Mouse (Mus musculus) forebrain, embryonic 16.5 days (tissue): Measurements from ENCODE around the gene Sec31a. TPM values are rescaled to one million over a fixed set of nuclear protein-coding genes. Genes with fewer than 3 reads are reported as not detected.

Experiments used
- ATAC-seq: fragments of 200-750 bp; cut with Nextera tagmentation; 2 replicates; pipeline ENCODE4 v1.8.0; 2017; ENCODE audit warnings: mild to moderate bottlenecking, moderate library complexity
- H3K27ac ChIP-seq: fragments of 300-500 bp; sonication (generic); 2 replicates; pipeline ENCODE4 v1.5.1; 2014; ENCODE audit warnings: low read length, control low read depth
- H3K27me3 ChIP-seq: fragments of 300-500 bp; sonication (generic); replicated peaks from 2 replicates; pipeline ENCODE4 v1.6.1; 2014; ENCODE audit warnings: low read length; ENCODE audit not compliant: control insufficient read depth, insufficient read depth
- H3K36me3 ChIP-seq: fragments of 300-500 bp; sonication (generic); 2 replicates; pipeline ENCODE4 v1.6.1; 2014; ENCODE audit not compliant: control insufficient read depth, insufficient read depth
- H3K4me1 ChIP-seq: fragments of 300-500 bp; sonication (generic); replicated peaks from 2 replicates; pipeline ENCODE4 v1.6.1; 2014; ENCODE audit warnings: low read length; ENCODE audit not compliant: control insufficient read depth, insufficient read depth
- H3K4me2 ChIP-seq: fragments of 300-500 bp; sonication (generic); 2 replicates; pipeline ENCODE4 v1.6.1; 2014; ENCODE audit warnings: mild to moderate bottlenecking, low read length, control low read depth
- H3K4me3 ChIP-seq: fragments of 300-500 bp; sonication (generic); replicated peaks from 2 replicates; pipeline ENCODE4 v1.5.1; 2014; ENCODE audit warnings: mild to moderate bottlenecking, low read length, control low read depth
- H3K9ac ChIP-seq: fragments of 300-500 bp; sonication (generic); replicated peaks from 2 replicates; pipeline ENCODE4 v1.6.1; 2014; ENCODE audit warnings: low read depth, low read length, control low read depth
- H3K9me3 ChIP-seq: fragments of 300-500 bp; sonication (generic); 2 replicates; pipeline ENCODE4 v1.6.1; 2016; ENCODE audit warnings: low read length; ENCODE audit not compliant: control insufficient read depth
- WGBS: fragments of 180-500 bp; shearing (Covaris S2); extraction: QIAGEN DNeasy Blood & Tissue Kit; methylation state at CpG from one replicate; pipeline ENCODE4 v1.1.7; 2014; 5-methylcytosine and 5-hydroxymethylcytosine counted together
- polyA plus RNA-seq: library from polyadenylated mRNA; unstranded; fragments of >200 nt; fragmentation: Nextera tagmentation; extraction: Ambion mirVana; gene quantifications from 2 replicates; pipeline ENCODE4 v1.2.1, GENCODE M21; 2015

The Sec31a gene
- polyA plus RNA-seq, 1 experiment from 2014 or later: 91.0 TPM

DNA sequence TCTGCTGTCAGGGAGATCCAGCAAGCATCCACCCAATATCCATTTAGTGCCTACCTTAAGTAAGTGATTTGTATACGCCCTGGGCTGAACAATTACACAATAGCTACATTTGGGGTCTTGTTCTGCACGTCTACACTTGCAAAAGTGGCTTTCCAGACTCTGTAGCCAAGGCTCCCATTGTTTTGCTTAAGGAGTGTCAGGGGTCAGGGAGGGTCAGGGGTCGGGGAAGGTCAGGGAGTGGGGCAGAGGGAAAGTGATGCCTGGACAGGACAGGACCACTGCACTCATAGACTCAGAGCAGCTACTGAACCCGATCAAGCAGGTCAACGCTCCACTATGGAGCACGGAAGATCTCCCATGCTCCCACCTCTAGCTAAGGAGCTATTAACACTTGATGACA is 72.9 kb downstream of the Sec31a start:
- Histone ChIP-seq H3K4me2 (no peak overlapping the region), H3K9me3 (no peaks in the 10 kb centered on the region), H3K4me3 (no peak overlapping the region), H3K36me3 (no peaks in the 10 kb centered on the region), H3K27ac (no peak overlapping the region), H3K27me3 (no peaks in the 10 kb centered on the region), H3K4me1 (no peaks in the 10 kb centered on the region; the same call in 1 of the 2 replicates), H3K9ac (no peak overlapping the region)
- ATAC-seq: no peak
- WGBS: 49% methylated on average over 6 of the region's 6 CpGs

DNA sequence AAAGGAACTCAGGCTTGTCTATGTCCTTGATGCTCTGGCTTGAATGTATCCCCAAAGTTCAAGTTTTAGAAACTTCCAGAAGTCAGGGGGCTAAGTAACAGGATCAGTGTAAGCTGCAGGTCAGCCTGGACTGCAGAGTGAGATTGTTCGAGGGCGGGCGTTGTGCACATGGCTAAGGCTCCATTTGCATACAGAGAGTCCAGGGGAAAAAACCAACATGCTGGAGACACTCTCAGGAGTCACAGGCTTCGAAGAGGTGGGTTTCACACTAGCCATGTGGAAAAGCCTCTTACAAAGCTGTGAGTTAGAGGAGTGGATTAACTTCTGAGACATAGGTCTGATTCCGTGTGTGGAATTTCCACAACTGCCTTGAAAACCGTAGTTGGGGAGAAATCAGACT is 73.6 kb downstream of the Sec31a start:
- ATAC-seq: no peak
- no peak overlapping the region for H3K27ac ChIP-seq
- no peaks in the 10 kb centered on the region for H3K4me1 ChIP-seq
- no peaks in the 10 kb centered on the region for H3K27me3 ChIP-seq
- WGBS: 91% methylated on average over 6 of the region's 6 CpGs
- no peaks in the 10 kb centered on the region for H3K36me3 ChIP-seq
- H3K4me2 ChIP-seq: no peak overlapping the region
- no peaks in the 10 kb centered on the region for H3K9me3 ChIP-seq
- no peak overlapping the region for H3K4me3 ChIP-seq
- no peak overlapping the region for H3K9ac ChIP-seq

DNA sequence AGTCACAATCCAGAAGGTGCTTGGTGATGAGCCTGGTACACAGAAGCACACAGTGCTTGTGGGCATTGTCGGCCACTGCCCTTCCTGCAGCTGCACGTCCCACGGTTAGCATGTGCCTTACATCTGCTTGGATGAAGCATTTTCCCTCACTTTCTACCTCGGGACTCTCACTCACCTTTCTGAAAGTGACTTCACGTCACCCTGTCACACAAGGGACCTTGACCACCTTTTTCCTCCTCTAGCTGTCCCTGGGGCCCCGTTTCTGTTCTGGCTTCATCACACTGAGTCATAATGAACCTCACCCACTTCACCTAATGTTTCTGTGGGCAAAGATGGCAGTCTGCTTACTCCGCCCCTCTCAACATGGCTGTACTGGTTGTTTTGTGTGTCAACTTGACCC is 75.0 kb downstream of the Sec31a start:
- H3K9ac ChIP-seq: no peak overlapping the region
- H3K9me3 ChIP-seq: no peaks in the 10 kb centered on the region
- no peak overlapping the region for H3K4me3 ChIP-seq
- no peak overlapping the region for H3K4me2 ChIP-seq
- H3K36me3 ChIP-seq: no peaks in the 10 kb centered on the region
- no peaks in the 10 kb centered on the region for H3K4me1 ChIP-seq
- H3K27me3 ChIP-seq: no peaks in the 10 kb centered on the region
- 92% methylated on average over 7 of the region's 7 CpGs for WGBS
- no peak overlapping the region for H3K27ac ChIP-seq
- ATAC-seq: no peak

DNA sequence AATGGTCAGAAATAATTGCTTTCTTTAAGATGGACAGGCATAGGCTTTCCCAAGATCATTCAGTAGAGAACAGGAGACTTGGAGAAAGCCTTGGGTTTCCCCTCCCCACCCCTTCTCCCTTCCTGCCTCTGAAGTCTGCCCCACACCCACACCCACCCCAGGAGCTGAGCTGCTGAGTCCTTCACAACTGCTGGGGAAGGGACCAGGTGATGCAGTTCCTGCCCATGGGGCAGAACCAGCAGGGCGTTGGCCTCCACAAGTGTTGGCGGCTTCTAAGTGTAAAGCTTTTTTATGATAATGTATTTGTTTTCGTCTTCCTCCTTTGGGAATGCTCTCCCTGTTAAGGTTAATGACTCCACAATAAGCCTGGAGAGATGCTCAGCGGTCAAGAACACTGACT is 78.2 kb downstream of the Sec31a start:
- WGBS: 91% methylated on average over 4 of the region's 4 CpGs
- no peak overlapping the region for H3K9ac ChIP-seq
- no peaks in the 10 kb centered on the region for H3K27me3 ChIP-seq
- H3K4me3 ChIP-seq: no peak overlapping the region
- no peak overlapping the region for H3K27ac ChIP-seq
- no peaks in the 10 kb centered on the region for H3K4me1 ChIP-seq
- H3K4me2 ChIP-seq: no peak overlapping the region
- no peaks in the 10 kb centered on the region for H3K9me3 ChIP-seq
- no peak for ATAC-seq
- H3K36me3 ChIP-seq: no peaks in the 10 kb centered on the region

DNA sequence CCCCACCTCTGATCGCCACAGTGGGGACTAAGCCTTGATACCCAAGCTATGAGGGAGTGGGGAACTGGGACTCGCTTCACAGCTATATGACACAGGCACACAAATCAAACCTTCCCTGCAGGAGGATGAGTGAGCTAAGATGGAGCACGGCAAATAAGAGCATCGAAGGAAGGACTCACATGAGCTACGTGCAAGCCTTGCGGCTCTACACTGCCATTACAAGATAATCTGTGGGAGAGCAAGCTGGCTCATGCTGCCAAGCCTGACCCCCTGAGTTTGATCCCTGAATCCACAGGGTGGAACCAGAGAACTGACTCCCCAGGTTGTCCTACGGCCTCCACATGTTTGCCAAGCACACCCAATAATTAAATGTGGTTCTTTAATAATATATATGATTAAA is 79.2 kb downstream of the Sec31a start:
- Histone ChIP-seq H3K36me3 (no peaks in the 10 kb centered on the region), H3K4me3 (no peak overlapping the region), H3K27me3 (no peaks in the 10 kb centered on the region), H3K4me1 (no peaks in the 10 kb centered on the region), H3K4me2 (no peak overlapping the region), H3K9me3 (no peaks in the 10 kb centered on the region), H3K9ac (no peak overlapping the region), H3K27ac (no peak overlapping the region)
- whole genome bisulfite sequencing: 87% methylated on average over 7 of the region's 7 CpGs
- ATAC-seq: no peak

DNA sequence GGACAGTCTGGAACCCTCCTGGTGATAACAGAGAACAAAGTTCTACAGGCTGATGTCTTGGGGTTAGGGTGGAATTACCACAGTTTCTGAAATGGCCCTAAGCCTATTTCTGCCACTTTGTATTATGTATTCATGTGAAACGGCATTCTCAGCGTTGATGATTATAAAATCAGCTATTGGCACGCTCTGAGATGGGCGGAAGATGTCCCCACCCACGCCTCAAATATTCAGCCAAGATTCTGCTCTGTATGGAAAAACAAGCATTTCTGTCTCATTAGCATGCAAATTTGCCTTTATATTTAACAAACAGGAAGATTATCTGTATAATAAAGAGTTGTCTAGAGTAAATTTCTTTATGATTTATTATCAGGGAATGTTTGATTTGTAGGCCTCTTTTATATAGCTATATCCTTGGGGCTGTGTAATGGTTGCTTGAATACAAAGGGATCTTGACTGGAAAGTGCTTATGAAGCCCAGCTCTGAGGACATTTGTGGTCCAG is 80.4 kb downstream of the Sec31a start:
- no peaks in the 10 kb centered on the region for H3K4me1 ChIP-seq

DNA sequence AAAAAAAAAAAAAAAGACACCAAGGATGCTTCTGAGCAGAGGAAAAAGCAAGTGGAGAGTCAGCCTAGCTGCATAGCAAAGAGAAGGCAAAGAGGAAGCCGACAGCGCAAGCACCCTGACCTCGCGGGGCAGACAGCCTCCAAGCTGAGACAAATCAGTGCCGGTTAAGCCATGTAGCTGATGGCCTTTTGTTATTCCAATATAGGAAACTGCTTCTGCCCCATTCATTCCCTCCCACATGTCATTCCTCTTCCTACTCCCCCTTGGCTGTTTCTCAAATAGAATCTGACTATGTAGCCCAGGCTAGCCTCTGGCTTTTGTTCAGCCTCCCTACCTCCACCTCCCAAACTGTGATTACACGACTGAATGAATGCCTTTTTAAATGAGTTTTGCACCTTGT is 81.3 kb downstream of the Sec31a start:
- WGBS: 52% methylated on average over 6 of the region's 6 CpGs
- no peak for ATAC-seq
- Histone ChIP-seq H3K4me2 (no peak overlapping the region), H3K4me3 (no peak overlapping the region), H3K9ac (no peak overlapping the region), H3K4me1 (no peaks in the 10 kb centered on the region), H3K27ac (no peak overlapping the region), H3K36me3 (no peaks in the 10 kb centered on the region), H3K9me3 (no peaks in the 10 kb centered on the region), H3K27me3 (no peaks in the 10 kb centered on the region)

More for the DNA sequence above, 80.4 kb downstream of the Sec31a start:
- Histone ChIP-seq H3K4me3 (no peak overlapping the region), H3K27ac (no peak overlapping the region), H3K36me3 (no peaks in the 10 kb centered on the region), H3K4me2 (no peak overlapping the region), H3K9ac (no peak overlapping the region), H3K27me3 (no peaks in the 10 kb centered on the region), H3K9me3 (no peaks in the 10 kb centered on the region)
- ATAC-seq: no peak
- WGBS: 54% methylated on average over 5 of the region's 5 CpGs

DNA sequence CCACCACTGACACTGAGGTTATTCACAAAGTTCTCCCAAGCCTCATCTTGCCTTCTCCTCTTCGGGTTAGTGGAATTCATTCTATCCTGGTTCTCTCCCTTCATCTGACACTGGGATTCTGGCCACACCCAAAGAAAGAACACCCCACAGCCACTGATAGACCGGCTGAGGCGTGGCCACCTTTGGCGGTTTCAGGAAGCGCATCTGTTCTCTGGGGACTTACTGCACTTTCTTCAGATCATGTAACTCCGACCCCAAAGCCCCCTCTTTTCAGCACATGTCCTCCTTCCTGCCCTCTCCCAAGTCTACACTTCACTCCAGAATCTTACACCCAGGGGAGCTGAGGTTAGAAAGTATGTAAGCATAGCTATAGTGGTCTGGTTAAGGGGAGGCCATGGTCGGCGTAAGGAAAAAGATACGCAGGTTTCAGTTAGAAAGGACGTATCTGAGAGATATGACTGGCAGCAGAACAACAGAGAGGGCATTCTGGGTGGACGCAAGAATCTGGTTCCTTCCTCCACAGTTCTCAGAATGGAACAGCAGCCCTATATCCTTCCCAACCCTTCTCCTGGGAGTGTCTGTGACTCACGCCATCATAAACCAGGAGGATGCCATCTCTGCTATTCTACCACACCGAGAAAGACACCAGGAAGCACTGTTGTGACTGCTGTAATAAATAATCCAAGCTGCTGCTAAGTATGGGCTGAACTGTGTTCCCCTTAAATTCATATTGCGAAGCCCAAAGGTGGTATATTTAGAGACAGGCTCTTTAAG is 82.2 kb downstream of the Sec31a start:
- H3K27ac ChIP-seq: no peak overlapping the region
- no peaks in the 10 kb centered on the region for H3K9me3 ChIP-seq
- H3K4me2 ChIP-seq: no peak overlapping the region
- H3K36me3 ChIP-seq: no peaks in the 10 kb centered on the region
- H3K27me3 ChIP-seq: no peaks in the 10 kb centered on the region
- no peaks in the 10 kb centered on the region for H3K4me1 ChIP-seq
- no peak for ATAC-seq
- H3K9ac ChIP-seq: no peak overlapping the region
- H3K4me3 ChIP-seq: no peak overlapping the region
- WGBS: 73% methylated on average over 14 of the region's 14 CpGs

DNA sequence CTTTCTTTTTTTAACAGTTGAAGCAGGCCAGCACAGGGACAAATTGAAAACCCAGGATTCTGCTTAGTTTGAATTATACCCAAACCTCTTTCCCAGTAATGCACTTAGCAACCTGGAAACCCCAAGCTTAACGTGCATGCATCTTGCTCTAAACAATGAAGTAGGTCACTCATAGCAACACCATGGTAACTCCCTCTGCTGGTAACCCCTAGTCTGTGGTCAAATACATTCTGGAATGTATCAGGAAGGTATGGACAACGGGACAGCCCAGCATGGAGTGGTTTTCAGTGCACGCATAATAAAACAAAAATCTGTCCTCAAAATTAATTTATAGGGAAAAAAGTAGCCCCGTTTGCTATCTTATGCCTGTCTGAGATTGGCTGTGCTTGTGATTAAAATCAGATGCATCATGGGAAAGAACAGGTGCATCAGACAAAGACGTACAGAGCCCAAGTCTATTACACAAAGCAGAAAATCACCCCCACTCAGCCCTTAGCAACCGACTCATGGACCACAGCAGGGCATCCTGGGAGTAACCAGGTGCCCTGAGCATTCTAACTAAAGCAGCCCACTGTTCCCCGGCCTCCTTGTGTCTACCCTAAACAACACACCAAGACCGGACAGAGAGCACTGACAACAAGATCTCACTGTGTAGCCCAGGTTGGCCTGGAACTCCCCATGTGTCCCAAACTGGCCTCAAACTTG is 83.6 kb downstream of the Sec31a start:
- no peaks in the 10 kb centered on the region for H3K36me3 ChIP-seq
- no peak overlapping the region for H3K27ac ChIP-seq
- ATAC-seq: no peak
- H3K4me1 ChIP-seq: no peaks in the 10 kb centered on the region
- H3K9me3 ChIP-seq: no peaks in the 10 kb centered on the region
- no peak overlapping the region for H3K4me2 ChIP-seq
- WGBS: 53% methylated on average over 8 of the region's 8 CpGs
- H3K9ac ChIP-seq: no peak overlapping the region
- H3K27me3 ChIP-seq: no peaks in the 10 kb centered on the region
- no peak overlapping the region for H3K4me3 ChIP-seq
